Mouse (Mus musculus) MEL (cell line): ENCODE measurements around the gene Snf8. TPM values are rescaled to one million over a fixed set of nuclear protein-coding genes. Genes with fewer than 3 reads are reported as not detected.

Experiments used
- DNase-seq: peaks from one replicate; pipeline ENCODE4 v3.0.0; 2011; ENCODE audit warnings: low read depth, low spot score
- H3K27ac ChIP-seq: 2 replicates; pipeline ENCODE4 v1.5.1; 2012; ENCODE audit warnings: low read depth, mild to moderate bottlenecking, control low read depth, low read length, moderate library complexity; ENCODE audit not compliant: control insufficient read depth
- H3K27me3 ChIP-seq, 2 experiments: fragments of 150-350 bp in 1 of 2; sonication (generic) in 1 of 2; 2 replicates each; pipeline ENCODE4 v1.6.1; 2012; ENCODE audit warnings: low read length in 2 of 2, mild to moderate bottlenecking in 2 of 2, improper control_type of control experiment in 1 of 2, moderate library complexity in 1 of 2; ENCODE audit not compliant: insufficient read depth in 2 of 2, control insufficient read depth in 1 of 2
- H3K36me3 ChIP-seq, 2 experiments: 2 replicates each; pipeline ENCODE4 v1.6.1; 2012 to 2014; ENCODE audit warnings: low read length in 2 of 2, improper control_type of control experiment in 1 of 2, inconsistent platforms in 1 of 2, mild to moderate bottlenecking in 1 of 2; ENCODE audit not compliant: insufficient read depth in 2 of 2, control insufficient read depth in 1 of 2
- H3K4me1 ChIP-seq, 2 experiments: fragments of 150-350 bp in 1 of 2; sonication (generic) in 1 of 2; 2 replicates each; pipeline ENCODE4 v1.6.1; 2012; ENCODE audit warnings: low read length in 2 of 2, improper control_type of control experiment in 1 of 2, mild to moderate bottlenecking in 1 of 2; ENCODE audit not compliant: insufficient read depth in 2 of 2, control insufficient read depth in 1 of 2
- H3K4me3 ChIP-seq, 2 experiments: fragments of 150-350 bp in 1 of 2; sonication (generic) in 1 of 2; 2 replicates each; pipeline ENCODE4 v1.5.1; 2012; ENCODE audit warnings: low read depth in 2 of 2, low read length in 2 of 2, mild to moderate bottlenecking in 2 of 2, moderate library complexity in 2 of 2, control low read depth in 1 of 2, improper control_type of control experiment in 1 of 2; ENCODE audit not compliant: control insufficient read depth in 1 of 2, insufficient read depth in 1 of 2
- H3K79me2 ChIP-seq: 2 replicates; pipeline ENCODE4 v1.6.1; 2012; ENCODE audit warnings: mild to moderate bottlenecking, low read length, moderate library complexity; ENCODE audit not compliant: control insufficient read depth, poor library complexity, insufficient read depth
- H3K9ac ChIP-seq: 2 replicates; pipeline ENCODE4 v1.6.1; 2012; ENCODE audit warnings: low read depth, mild to moderate bottlenecking, control low read depth, low read length, moderate library complexity; ENCODE audit not compliant: control insufficient read depth, poor library complexity, severe bottlenecking
- H3K9me3 ChIP-seq: fragments of 150-350 bp; sonication (generic); replicated peaks from 2 replicates; pipeline ENCODE4 v1.6.1; 2012; ENCODE audit warnings: mild to moderate bottlenecking, low read length, improper control_type of control experiment, moderate library complexity; ENCODE audit not compliant: insufficient read depth
- BHLHE40 ChIP-seq: IDR thresholded peaks from 2 replicates; pipeline ENCODE4 v1.6.1; 2012; ENCODE audit warnings: low read depth, mild to moderate bottlenecking, inconsistent platforms, low read length, improper control_type of control experiment, borderline replicate concordance
- CHD1 ChIP-seq: IDR thresholded peaks from 2 replicates; pipeline ENCODE4 v1.6.1; 2012; ENCODE audit warnings: low read depth, mild to moderate bottlenecking, inconsistent platforms, low read length, improper control_type of control experiment
- CHD2 ChIP-seq: IDR thresholded peaks from 2 replicates; pipeline ENCODE4 v1.6.1; 2011; ENCODE audit warnings: low read length, improper control_type of control experiment
- CTCF ChIP-seq, 3 experiments: IDR thresholded peaks in 2 of 3; conservative IDR thresholded peaks in 1 of 3; 2 replicates each; pipeline ENCODE4 v1.5.1; 2011 to 2012; ENCODE audit warnings: low read length in 3 of 3, low read depth in 2 of 3, mild to moderate bottlenecking in 2 of 3, improper control_type of control experiment in 1 of 3, inconsistent platforms in 1 of 3, mixed read lengths in 1 of 3, moderate library complexity in 1 of 3; ENCODE audit not compliant: control insufficient read depth in 1 of 3, insufficient read depth in 1 of 3, poor library complexity in 1 of 3, severe bottlenecking in 1 of 3
- ETS1 ChIP-seq: IDR thresholded peaks from 2 replicates; pipeline ENCODE4 v1.6.1; 2012; ENCODE audit warnings: low read depth, mild to moderate bottlenecking, inconsistent platforms, low read length, improper control_type of control experiment, moderate library complexity
- KAT2A ChIP-seq: conservative IDR thresholded peaks from 2 replicates; pipeline ENCODE4 v1.6.1; 2012; ENCODE audit warnings: low read depth, low read length, improper control_type of control experiment, inconsistent platforms
- MAFK ChIP-seq: IDR thresholded peaks from 2 replicates; pipeline ENCODE4 v1.6.1; 2011; ENCODE audit warnings: low read depth, mild to moderate bottlenecking, low read length, improper control_type of control experiment, borderline replicate concordance
- MAX ChIP-seq: IDR thresholded peaks from 2 replicates; pipeline ENCODE4 v1.6.1; 2011; ENCODE audit warnings: low read length, improper control_type of control experiment
- MAZ ChIP-seq: IDR thresholded peaks from 2 replicates; pipeline ENCODE4 v1.6.1; 2012; ENCODE audit warnings: low read depth, mild to moderate bottlenecking, inconsistent platforms, low read length, improper control_type of control experiment
- MEF2A ChIP-seq: IDR thresholded peaks from 2 replicates; pipeline ENCODE4 v1.6.1; 2014; ENCODE audit warnings: low read depth, mild to moderate bottlenecking, inconsistent platforms, low read length, improper control_type of control experiment; ENCODE audit not compliant: poor library complexity, insufficient replicate concordance, severe bottlenecking; ENCODE audit errors: extremely low read depth
- MYC ChIP-seq: IDR thresholded peaks from 2 replicates; pipeline ENCODE4 v1.6.1; 2011; ENCODE audit warnings: low read depth, mild to moderate bottlenecking, low read length, improper control_type of control experiment, moderate library complexity
- POLR2A ChIP-seq, 2 experiments: IDR thresholded peaks; 2 replicates each; pipeline ENCODE4 v1.6.1; 2011 to 2012; ENCODE audit warnings: low read length in 2 of 2, mild to moderate bottlenecking in 2 of 2, control low read depth in 1 of 2, improper control_type of control experiment in 1 of 2, low read depth in 1 of 2, moderate library complexity in 1 of 2; ENCODE audit not compliant: control insufficient read depth in 1 of 2, insufficient read depth in 1 of 2, poor library complexity in 1 of 2
- POLR2AphosphoS2 ChIP-seq: IDR thresholded peaks from 2 replicates; pipeline ENCODE4 v1.6.1; 2011; ENCODE audit warnings: low read length, improper control_type of control experiment
- POLR2AphosphoS5 ChIP-seq: IDR thresholded peaks from 2 replicates; pipeline ENCODE4 v1.6.1; 2012; ENCODE audit warnings: low read depth, borderline replicate concordance, mild to moderate bottlenecking, inconsistent platforms, low read length, moderate library complexity, mixed read lengths
- RCOR1 ChIP-seq: IDR thresholded peaks from 2 replicates; pipeline ENCODE4 v1.6.1; 2012; ENCODE audit warnings: low read depth, mild to moderate bottlenecking, inconsistent platforms, low read length, improper control_type of control experiment
- TAL1 ChIP-seq: IDR thresholded peaks from 2 replicates; pipeline ENCODE4 v1.6.1; 2012; ENCODE audit warnings: mild to moderate bottlenecking, inconsistent platforms, low read length, moderate library complexity, mixed read lengths
- USF2 ChIP-seq, 2 experiments: IDR thresholded peaks; 2 replicates each; pipeline ENCODE4 v1.6.1; 2011 to 2012; ENCODE audit warnings: improper control_type of control experiment in 2 of 2, low read length in 2 of 2, borderline replicate concordance in 1 of 2, inconsistent platforms in 1 of 2, low read depth in 1 of 2, mild to moderate bottlenecking in 1 of 2; ENCODE audit not compliant: insufficient read depth in 1 of 2
- ZC3H11A ChIP-seq: IDR thresholded peaks from 2 replicates; pipeline ENCODE4 v1.6.1; 2012; ENCODE audit warnings: low read depth, mild to moderate bottlenecking, inconsistent platforms, low read length, improper control_type of control experiment
- ZKSCAN1 ChIP-seq: IDR thresholded peaks from 2 replicates; pipeline ENCODE4 v1.6.1; 2012; ENCODE audit warnings: low read depth, mild to moderate bottlenecking, inconsistent platforms, low read length, improper control_type of control experiment, moderate library complexity
- ZNF384 ChIP-seq: IDR thresholded peaks from 2 replicates; pipeline ENCODE4 v1.6.1; 2012; ENCODE audit warnings: low read depth, mild to moderate bottlenecking, inconsistent platforms, low read length, improper control_type of control experiment
- polyA plus RNA-seq, 2 experiments: library from polyadenylated mRNA; stranded (reverse) in 1 of 2; unstranded in 1 of 2; fragments of >175 nt in 1 of 2; fragments of >200 nt in 1 of 2; gene quantifications; 2 replicates each; pipeline versions ENCODE4 v1.2.1 to v1.2.4; 2012; ENCODE audit warnings: low replicate concordance in 2 of 2, low read depth in 1 of 2; ENCODE audit not compliant: insufficient read length in 2 of 2, insufficient read depth in 1 of 2, missing spikeins in 1 of 2
- total RNA-seq: library from RNA; depleted of rRNA; stranded (reverse); fragments of 300-350 nt; gene quantifications from 2 replicates; pipeline ENCODE4 v1.2.3, GENCODE M21; 2012

Snf8 gene
- total and polyA plus RNA-seq, 3 experiments, result 135 to 183 TPM; not detected in 1

- TF ChIP-seq MYC, result no peak
- no peak for TF ChIP-seq KAT2A
- DNase-seq, result no peak
- no peak overlapping the region for H3K4me3 ChIP-seq
- no peak overlapping the region for H3K27ac ChIP-seq
- no peaks in the 10 kb centered on the region for H3K79me2 ChIP-seq
- H3K27me3 ChIP-seq, result peaks cover 7 to 21% of the 10 kb centered on the region in 2 experiments
- H3K9me3 ChIP-seq, result no peaks in the 10 kb centered on the region
- no peaks in the 10 kb centered on the region for H3K4me1 ChIP-seq
- H3K36me3 ChIP-seq, result no peaks in the 10 kb centered on the region
- H3K9ac ChIP-seq, result no peak overlapping the region
These were observed 30.5 kb upstream of the Snf8 start for GRCm38 (mm10) chr11:96003969-96004792.

DNA sequence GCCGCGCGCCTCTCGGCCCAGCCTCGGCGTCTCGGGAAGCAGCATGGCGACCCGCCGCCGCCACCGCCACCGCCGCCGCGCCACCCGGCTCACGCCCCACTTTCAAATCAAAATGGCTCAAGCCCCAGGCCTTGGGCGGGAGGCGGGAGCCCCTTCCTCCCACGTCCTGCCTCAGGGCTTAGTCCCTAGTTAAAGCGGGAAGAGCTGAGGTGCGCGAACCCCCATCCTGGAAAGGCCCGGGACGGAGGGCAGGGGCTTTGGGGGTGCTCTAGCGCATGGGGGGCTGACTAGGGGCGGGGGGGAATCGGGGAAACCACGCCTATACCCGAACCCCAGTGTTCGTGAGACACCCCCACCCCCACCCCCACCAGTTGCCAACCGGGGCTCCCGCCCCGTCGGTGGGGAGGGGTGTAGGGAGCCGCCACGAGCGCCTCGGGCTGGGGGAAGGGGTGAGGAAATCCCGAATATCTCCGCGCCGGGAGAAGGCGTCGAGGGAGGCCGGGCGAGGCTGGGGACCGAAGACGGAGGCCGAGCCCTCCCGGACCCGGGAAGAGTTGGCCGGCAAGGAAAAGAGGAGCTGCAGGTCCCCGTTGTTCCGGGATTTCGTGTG, 29.8 kb upstream of the Snf8 start:
- no peak for DNase-seq
- no peaks in the 10 kb centered on the region for H3K9me3 ChIP-seq
- no peak overlapping the region for H3K4me3 ChIP-seq
- no peaks in the 10 kb centered on the region for H3K4me1 ChIP-seq
- H3K27me3 ChIP-seq, result peaks cover 7 to 25% of the 10 kb centered on the region in 2 experiments
- no peak for TF ChIP-seq MAZ
- no peak for TF ChIP-seq POLR2AphosphoS2
- TF ChIP-seq BHLHE40, result no peak
- TF ChIP-seq ZNF384, result no peak
- no peak for TF ChIP-seq CHD2
- no peak for TF ChIP-seq CTCF (IDR thresholded peaks at IDR 0.05 in 2 of 3, conservative IDR thresholded peaks at IDR 0.05 in 1 of 3; ENCODE audit: control insufficient read depth in 1 of 3, insufficient read depth in 1 of 3, low read depth in 2 of 3, low read length in 3 of 3, poor library complexity in 1 of 3, severe bottlenecking in 1 of 3)
- no peak for TF ChIP-seq MAFK
- no peak for TF ChIP-seq KAT2A
- TF ChIP-seq TAL1, result no peak
- TF ChIP-seq USF2 (IDR thresholded peaks at IDR 0.05; ENCODE audit: borderline replicate concordance in 1 of 2, insufficient read depth in 1 of 2, low read depth in 1 of 2, low read length in 2 of 2), result no peak
- no peak for TF ChIP-seq RCOR1
- TF ChIP-seq MAX, result no peak
- TF ChIP-seq ETS1, result no peak
- no peak for TF ChIP-seq MEF2A
- no peak for TF ChIP-seq CHD1
- TF ChIP-seq MYC, result no peak
- no peak for TF ChIP-seq POLR2A (IDR thresholded peaks at IDR 0.05; ENCODE audit: control insufficient read depth in 1 of 2, insufficient read depth in 1 of 2, low read depth in 1 of 2, low read length in 2 of 2, poor library complexity in 1 of 2)
- no peak for TF ChIP-seq POLR2AphosphoS5
- no peak for TF ChIP-seq ZKSCAN1
- TF ChIP-seq ZC3H11A, result no peak
- no peaks in the 10 kb centered on the region for H3K79me2 ChIP-seq
- no peaks in the 10 kb centered on the region for H3K36me3 ChIP-seq
- H3K27ac ChIP-seq, result no peak overlapping the region
- H3K9ac ChIP-seq, result no peak overlapping the region
